Mouse (Mus musculus) urinary bladder, adult 18-20 months (tissue): Measurements from ENCODE around the gene Mreg.

ENCODE experiments used
- DNase-seq, 2 experiments: peaks; one replicate each; pipeline ENCODE4 v3.0.0; 2022; ENCODE audit warnings: low spot score in 2 of 2, mixed read lengths in 2 of 2

Mreg gene

GRCm38 (mm10) chr1:72123434-72124297 lies 88.4 kb downstream of the Mreg start:
- peak; percentile 66 to 91 for DNase-seq

GRCm38 (mm10) chr1:72121608-72122185 lies 90.4 kb downstream of the Mreg start:
- no peak for DNase-seq

- no peak for DNase-seq
Measured at GRCm38 (mm10) chr1:72119981-72120380, 92.1 kb downstream of the Mreg start.

- DNase-seq: no peak
Measured at GRCm38 (mm10) chr1:72114206-72114605, 97.9 kb downstream of the Mreg start.
